Mouse (Mus musculus) lung, embryonic 14.5 days (tissue): Measurements from ENCODE around the gene 9130019O22Rik. TPM values are rescaled to one million over a fixed set of nuclear protein-coding genes. Genes with fewer than 3 reads are reported as not detected.
"Not testable (repeated sequence)": the region's sequence is repeated elsewhere in the genome, so short reads cannot be mapped to it uniquely, and the experiment has no call there.

Source experiments
- ATAC-seq: fragments of 200-750 bp; cut with Nextera tagmentation; 2 replicates; pipeline ENCODE4 v1.8.0; 2017; ENCODE audit warnings: mild to moderate bottlenecking, moderate TSS enrichment, moderate library complexity; ENCODE audit not compliant: insufficient read depth
- DNase-seq: peaks from one replicate; pipeline ENCODE4 v3.0.0-alpha.2; 2015
- H3K27ac ChIP-seq: fragments of 300-500 bp; sonication (generic); 2 replicates; pipeline ENCODE4 v1.5.1; 2014; ENCODE audit warnings: low read depth, mild to moderate bottlenecking, moderate library complexity
- H3K27me3 ChIP-seq: fragments of 300-500 bp; sonication (generic); 2 replicates; pipeline ENCODE4 v1.6.1; 2014; ENCODE audit warnings: low read length, control low read depth; ENCODE audit not compliant: insufficient read depth
- H3K36me3 ChIP-seq: fragments of 300-500 bp; sonication (generic); 2 replicates; pipeline ENCODE4 v1.6.1; 2014; ENCODE audit warnings: control low read depth; ENCODE audit not compliant: insufficient read depth
- H3K4me1 ChIP-seq: fragments of 300-500 bp; sonication (generic); 2 replicates; pipeline ENCODE4 v1.6.1; 2014; ENCODE audit warnings: antibody characterized with exemption, control low read depth; ENCODE audit not compliant: insufficient read depth
- H3K4me2 ChIP-seq: fragments of 300-500 bp; sonication (generic); 2 replicates; pipeline ENCODE4 v1.6.1; 2014; ENCODE audit warnings: mild to moderate bottlenecking
- H3K4me3 ChIP-seq: fragments of 300-500 bp; sonication (generic); 2 replicates; pipeline ENCODE4 v1.5.1; 2014; ENCODE audit warnings: low read depth, low read length
- H3K9ac ChIP-seq: fragments of 300-500 bp; sonication (generic); 2 replicates; pipeline ENCODE4 v1.6.1; 2014
- H3K9me3 ChIP-seq: fragments of 300-500 bp; sonication (generic); 2 replicates; pipeline ENCODE4 v1.6.1; 2016; ENCODE audit warnings: low read depth, low read length, control low read depth
- CTCF ChIP-seq: IDR thresholded peaks from 2 replicates; pipeline ENCODE4 v1.5.1; 2016; ENCODE audit warnings: antibody characterized with exemption, low read depth
- WGBS: fragments of 180-500 bp; shearing (Covaris S2); extraction: QIAGEN DNeasy Blood & Tissue Kit; methylation state at CpG from one replicate; pipeline ENCODE4 v1.1.7; 2014; 5-methylcytosine and 5-hydroxymethylcytosine counted together
- polyA plus RNA-seq: library from polyadenylated mRNA; unstranded; fragments of >200 nt; fragmentation: Nextera tagmentation; extraction: Ambion mirVana; gene quantifications from 2 replicates; pipeline ENCODE4 v1.2.1, GENCODE M21; 2014

9130019O22Rik gene
- polyA plus RNA-seq, 1 experiment from 2014 or later = 5.6 TPM

DNA sequence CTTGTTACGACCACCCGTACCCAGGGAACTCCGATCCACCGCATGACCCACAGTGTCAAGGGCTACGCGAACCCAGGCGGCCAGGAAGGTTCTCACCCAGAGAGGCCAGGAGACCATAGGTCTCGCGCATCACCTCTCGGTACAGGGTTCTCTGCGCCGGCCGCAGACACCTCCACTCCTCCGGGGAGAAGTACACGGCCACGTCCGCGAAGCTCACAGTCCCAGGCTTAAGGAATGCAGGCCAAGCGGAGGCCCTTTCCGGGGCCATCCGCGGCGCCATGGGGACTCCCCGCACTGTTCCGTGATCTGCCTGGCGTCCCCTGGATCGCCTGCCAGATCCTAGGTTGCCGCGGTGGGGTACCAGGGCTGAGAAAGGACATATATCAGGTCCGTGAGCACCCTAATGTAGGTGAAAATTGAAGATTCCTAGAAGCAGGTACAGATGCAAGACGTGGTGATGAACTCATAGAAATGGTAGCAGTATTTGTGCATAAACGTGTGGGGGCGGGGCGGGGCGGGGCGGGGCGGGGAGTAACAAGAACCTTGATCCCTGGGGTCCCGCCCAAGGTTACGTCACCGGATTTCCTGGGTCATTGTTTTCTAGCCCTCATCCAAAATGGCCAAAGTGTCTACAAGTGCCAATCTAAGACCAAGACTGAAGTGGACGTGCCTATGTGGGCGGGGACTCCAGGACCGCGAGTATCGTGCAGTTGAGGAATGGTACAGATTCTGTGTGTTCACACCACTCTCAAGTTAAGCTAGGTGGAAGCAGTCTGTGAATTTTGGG lies 6.4 kb upstream of the 9130019O22Rik start, which contains the start of gene E430018J23Rik:
E430018J23Rik (minus strand) TSS at position 473 of the 787 bp plus-strand sequence.
- peak within 1 kb of the TSS; percentile 86 for H3K27ac ChIP-seq
- no peaks in the 10 kb centered on the region for H3K9me3 ChIP-seq
- peak; percentile 100 for DNase-seq
- ATAC-seq = peak; percentile 94
- peak within 1 kb of the TSS; percentile 66 for H3K4me3 ChIP-seq
- TF ChIP-seq CTCF = no peak
- H3K27me3 ChIP-seq = no peaks in the 10 kb centered on the region
- peak within 1 kb of the TSS; percentile 81 for H3K4me2 ChIP-seq
- H3K36me3 ChIP-seq = 0 out of 2 replicates have a peak, but pooled peaks cover 9% of the 10 kb centered on the region
- H3K9ac ChIP-seq = peak within 1 kb of the TSS; percentile 75
- H3K4me1 ChIP-seq = 0 out of 2 replicates have a peak, but pooled peaks cover 10% of the 10 kb centered on the region
- WGBS = under 1% methylated on average over 45 of the region's 45 CpGs

DNA sequence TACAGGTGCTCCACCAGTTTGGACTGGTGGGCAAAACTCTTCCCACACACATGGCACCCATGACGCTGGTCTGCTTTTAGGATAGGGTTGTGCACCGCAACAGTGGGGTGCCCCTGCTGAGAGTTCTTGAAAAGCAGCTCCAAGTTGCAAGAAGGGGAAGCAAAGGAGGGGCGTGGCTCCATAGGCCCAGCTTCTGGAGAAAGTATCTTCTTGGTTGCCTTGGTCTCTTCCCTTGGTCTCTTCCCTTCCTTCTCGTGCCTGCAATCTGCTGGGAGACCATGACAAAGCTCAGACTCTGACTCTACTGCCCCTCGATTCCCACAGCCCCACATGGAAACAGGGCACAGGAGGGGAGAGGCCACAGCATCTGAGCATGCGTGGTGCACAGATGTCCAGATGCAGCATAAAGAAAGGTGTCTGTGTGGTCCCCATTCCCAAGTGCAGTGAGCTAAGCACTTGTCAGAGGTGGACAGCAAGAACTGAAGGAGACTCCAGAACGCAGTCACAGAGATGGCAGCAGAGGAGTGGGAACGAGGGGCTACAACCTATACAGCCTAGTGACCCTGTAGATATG lies 5.4 kb upstream of the 9130019O22Rik start:
- Histone ChIP-seq H3K9me3 (no peaks in the 10 kb centered on the region), H3K27ac (no peak overlapping the region), H3K4me2 (peak overlapping the region; percentile 81), H3K36me3 (0 out of 2 replicates have a peak, but pooled peaks cover 9% of the 10 kb centered on the region), H3K4me1 (0 out of 2 replicates have a peak, but pooled peaks cover 10% of the 10 kb centered on the region), H3K27me3 (no peaks in the 10 kb centered on the region), H3K4me3 (peak overlapping the region; percentile 66), H3K9ac (peak overlapping the region; percentile 75)
- DNase-seq (no peak), ATAC-seq (no peak)
- TF ChIP-seq CTCF = no peak
- 80% methylated on average over 8 of the region's 8 CpGs for WGBS

DNA sequence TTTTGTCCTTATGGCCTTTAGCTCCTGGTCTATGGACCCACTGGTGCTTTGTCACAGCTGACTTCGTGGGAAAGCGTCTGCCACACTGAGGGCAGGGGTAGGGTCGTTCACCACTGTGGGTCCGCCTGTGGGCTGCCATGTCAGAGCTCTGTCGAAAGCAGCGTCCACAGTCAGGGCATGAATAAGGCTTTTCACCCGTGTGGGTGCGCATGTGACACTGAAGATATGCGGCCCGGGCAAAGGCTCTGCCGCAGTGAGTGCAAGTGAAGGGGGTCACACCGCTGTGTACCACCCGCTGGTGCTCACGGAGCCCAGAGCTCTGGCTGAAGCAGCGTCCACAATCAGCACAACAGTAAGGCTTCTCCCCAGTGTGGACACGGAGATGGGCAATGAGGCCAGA lies 4.6 kb upstream of the 9130019O22Rik start:
- no peak for TF ChIP-seq CTCF
- 0 out of 2 replicates have a peak, but pooled peaks cover 10% of the 10 kb centered on the region for H3K4me1 ChIP-seq
- H3K27ac ChIP-seq = no peak overlapping the region
- DNase-seq = no peak
- H3K36me3 ChIP-seq = 0 out of 2 replicates have a peak, but pooled peaks cover 9% of the 10 kb centered on the region
- no peak for ATAC-seq
- no peak overlapping the region for H3K4me2 ChIP-seq
- no peaks in the 10 kb centered on the region for H3K27me3 ChIP-seq
- H3K4me3 ChIP-seq = no peak overlapping the region
- WGBS = 94% methylated on average over 16 of the region's 16 CpGs
- H3K9ac ChIP-seq = no peak overlapping the region
- no peaks in the 10 kb centered on the region for H3K9me3 ChIP-seq

DNA sequence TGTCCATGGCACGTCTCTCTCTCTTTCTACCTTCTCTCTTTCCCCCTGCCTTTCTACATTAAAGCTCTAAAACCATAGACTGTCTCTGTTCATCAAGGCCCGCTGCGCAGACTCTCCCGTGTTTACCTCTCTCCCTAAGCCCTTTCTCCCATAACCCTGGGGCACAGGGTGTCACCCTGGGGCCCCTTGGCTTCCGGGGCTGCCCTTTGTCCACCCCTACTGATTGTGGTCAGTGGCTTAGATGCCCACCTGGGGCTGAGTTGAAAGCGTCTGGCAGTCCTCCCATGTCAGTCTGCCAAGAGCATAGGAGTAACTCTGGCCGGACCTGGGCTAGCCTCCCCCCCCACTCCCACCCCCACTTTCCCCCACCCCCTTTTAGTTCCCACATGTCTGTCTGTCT lies 3.3 kb upstream of the 9130019O22Rik start:
- DNase-seq (no peak), ATAC-seq (no peak)
- WGBS = 74% methylated on average over 7 of the region's 7 CpGs
- Histone ChIP-seq H3K4me1 (0 out of 2 replicates have a peak, but pooled peaks cover 10% of the 10 kb centered on the region), H3K9ac (no peak overlapping the region), H3K27ac (no peak overlapping the region), H3K27me3 (no peaks in the 10 kb centered on the region), H3K4me2 (no peak overlapping the region), H3K9me3 (no peaks in the 10 kb centered on the region), H3K4me3 (no peak overlapping the region), H3K36me3 (0 out of 2 replicates have a peak, but pooled peaks cover 9% of the 10 kb centered on the region)
- TF ChIP-seq CTCF = no peak

DNA sequence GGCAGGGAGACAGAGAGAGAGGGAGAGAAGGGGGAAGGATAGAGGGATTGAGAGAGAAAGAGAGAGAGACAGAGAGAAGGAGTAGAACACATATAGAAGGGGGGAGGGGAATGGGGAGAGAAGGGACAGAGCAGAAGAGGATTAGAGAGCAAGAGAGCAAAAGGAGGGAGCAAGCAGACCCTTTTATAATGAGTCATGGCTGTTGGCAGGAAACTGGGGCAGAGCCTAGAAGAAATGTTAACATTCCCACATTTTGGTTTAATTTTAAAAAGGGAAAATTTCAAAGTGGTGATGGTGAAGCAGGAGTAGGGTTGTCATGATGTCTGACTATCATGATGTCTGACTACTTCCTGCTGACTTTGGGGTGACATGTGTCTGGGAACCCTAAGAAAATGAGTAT lies 1.2 kb upstream of the 9130019O22Rik start:
- not testable (repeated sequence) for ATAC-seq, H3K27me3 ChIP-seq

DNA sequence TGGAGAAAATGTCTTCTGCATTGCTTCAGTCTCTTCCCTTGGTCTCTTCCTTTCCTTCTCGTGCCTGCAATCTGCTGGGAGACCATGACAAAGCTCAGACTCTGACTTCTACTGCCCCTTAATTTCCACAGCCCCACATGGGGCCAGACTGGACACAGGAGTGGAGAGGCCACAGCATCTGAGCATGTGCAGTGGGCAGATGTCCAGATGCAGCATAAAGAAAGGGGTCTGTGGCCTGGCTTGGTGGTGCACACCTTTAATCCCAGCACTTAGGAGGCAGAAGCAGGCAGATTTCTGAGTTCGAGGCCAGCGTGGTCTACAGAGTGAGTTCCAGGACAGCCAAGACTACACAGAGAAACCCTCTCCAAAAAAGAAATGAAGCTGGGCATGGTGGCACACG lies 1.4 kb downstream of the 9130019O22Rik start:
- ATAC-seq, H3K4me3 ChIP-seq, H3K4me2 ChIP-seq, H3K4me1 ChIP-seq, H3K27me3 ChIP-seq, DNase-seq, H3K27ac ChIP-seq, H3K9ac ChIP-seq, H3K36me3 ChIP-seq, H3K9me3 ChIP-seq: not testable (repeated sequence)
- 91% methylated on average over 4 of the region's 4 CpGs for WGBS

More for the DNA sequence above, 1.2 kb upstream of the 9130019O22Rik start:
- peaks cover 14% of the 10 kb centered on the region; the same call in 1 of the 2 replicates for H3K36me3 ChIP-seq
- not testable (repeated sequence) for H3K27ac ChIP-seq, DNase-seq, H3K9me3 ChIP-seq, H3K9ac ChIP-seq, H3K4me2 ChIP-seq, H3K4me1 ChIP-seq, H3K4me3 ChIP-seq

DNA sequence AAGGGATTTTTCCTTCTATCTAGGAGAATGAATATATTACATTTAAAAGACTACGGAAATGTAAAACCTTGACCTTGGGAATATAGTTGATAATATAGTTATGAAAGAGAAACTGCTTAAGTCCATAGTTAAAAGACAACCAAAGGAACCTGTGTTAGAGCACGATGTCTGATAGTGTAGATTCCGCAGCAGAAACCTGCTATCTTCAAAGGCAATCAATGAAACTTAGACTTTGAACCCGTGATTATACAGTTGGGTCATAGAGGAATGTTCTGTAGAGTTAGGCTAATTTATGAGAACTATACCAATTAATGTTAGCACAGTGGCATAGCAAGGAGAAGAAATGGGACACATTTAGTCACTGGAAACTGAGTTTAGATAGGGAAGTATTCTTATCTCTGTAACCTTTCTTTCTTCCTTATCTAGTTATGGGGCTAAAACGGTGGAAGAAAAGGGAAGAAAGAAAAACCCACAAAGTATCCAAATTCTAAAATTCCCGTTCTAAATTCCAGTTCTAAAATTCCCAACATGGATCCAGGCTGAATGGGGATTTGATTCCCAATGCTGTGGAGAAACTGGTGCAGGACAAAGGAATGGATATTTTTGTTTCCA lies 8.6 kb downstream of the 9130019O22Rik start:
- H3K36me3 ChIP-seq = peaks cover 9% of the 10 kb centered on the region; the same call in 1 of the 2 replicates
- no peak overlapping the region for H3K9ac ChIP-seq
- 71% methylated on average over 6 of the region's 6 CpGs for WGBS
- no peak overlapping the region for H3K27ac ChIP-seq
- H3K4me3 ChIP-seq = no peak overlapping the region
- H3K4me2 ChIP-seq = no peak overlapping the region
- ATAC-seq (no peak), DNase-seq (no peak)
- no peaks in the 10 kb centered on the region for H3K9me3 ChIP-seq
- no peak for TF ChIP-seq CTCF
- no peaks in the 10 kb centered on the region for H3K4me1 ChIP-seq
- H3K27me3 ChIP-seq = no peaks in the 10 kb centered on the region
